8 mouse cellular contexts compared by ENCODE assay signal in genomic region chr1:172205741-172206087, GRCm38 (mm10). TPM values are rescaled to one million over a fixed set of nuclear protein-coding genes. Genes with fewer than 3 reads are reported as not detected.
DNase-seq lines count a peak whose midpoint lies in the region; ATAC-seq and TF ChIP-seq lines count a peak whose summit lies in the region.

No protein-coding gene starts in this region.

- no peaks in the 10 kb centered on the region for H3K36me3 ChIP-seq in heart, embryonic 11.5 days (ENCODE audit: control insufficient read depth, insufficient read depth, low read length)
- peaks cover 6% of the 10 kb centered on the region; the same call in 1 of the 2 replicates for H3K36me3 ChIP-seq in embryonic facial prominence, embryonic 14.5 days (ENCODE audit: control insufficient read depth, insufficient read depth, low read length)
- peaks cover 22% of the 10 kb centered on the region for H3K36me3 ChIP-seq in limb, embryonic 14.5 days (ENCODE audit: control insufficient read depth, insufficient read depth, low read length)
- H3K36me3 ChIP-seq in small intestine, adult 2 months (ENCODE audit: control insufficient read depth, insufficient read depth, low read length), result no peaks in the 10 kb centered on the region

- 11% methylated on average over 3 of the region's 3 CpGs for WGBS in heart, embryonic 11.5 days (ENCODE audit: insufficient replicate concordance)
- 19% methylated on average over 3 of the region's 3 CpGs for WGBS in embryonic facial prominence, embryonic 14.5 days
- WGBS in limb, embryonic 14.5 days, result 15% methylated on average over 3 of the region's 3 CpGs
- WGBS in small intestine, adult 2 months, result 23% methylated on average over 3 of the region's 3 CpGs

- H3K4me2 ChIP-seq in heart, embryonic 11.5 days, result peak overlapping the region; percentile 78
- H3K4me2 ChIP-seq in embryonic facial prominence, embryonic 14.5 days (ENCODE audit: low read depth, low read length), result peak overlapping the region; percentile 76
- peak overlapping the region; percentile 78 for H3K4me2 ChIP-seq in limb, embryonic 14.5 days (replicated peaks; ENCODE audit: low read depth, low read length, severe bottlenecking)

- no peak for DNase-seq in heart, adult 9 months (ENCODE audit: low spot score in 2 of 2)
- DNase-seq in embryonic facial prominence, embryonic 14.5 days (ENCODE audit: low spot score), result no peak
- no peak for DNase-seq in limb, embryonic 14.5 days (ENCODE audit: low spot score)
- DNase-seq in layer of hippocampus, postnatal 36 days, result no peak
- DNase-seq in gastrocnemius, adult 18-20 months (ENCODE audit: low spot score), result no peak

- peaks cover 59% of the 10 kb centered on the region for H3K4me1 ChIP-seq in heart, embryonic 11.5 days (ENCODE audit: control insufficient read depth, insufficient read depth, low read length)
- peaks cover 59% of the 10 kb centered on the region for H3K4me1 ChIP-seq in embryonic facial prominence, embryonic 14.5 days (ENCODE audit: control insufficient read depth, insufficient read depth, low read length)
- peaks cover 52% of the 10 kb centered on the region for H3K4me1 ChIP-seq in limb, embryonic 14.5 days (ENCODE audit: control insufficient read depth, insufficient read depth, low read length)
- H3K4me1 ChIP-seq in small intestine, adult 2 months (ENCODE audit: control insufficient read depth, insufficient read depth, insufficient read length, low read length), result peaks cover 12% of the 10 kb centered on the region

- H3K27me3 ChIP-seq in heart, embryonic 11.5 days (ENCODE audit: control insufficient read depth, insufficient read depth, low read length), result no peaks in the 10 kb centered on the region
- no peaks in the 10 kb centered on the region for H3K27me3 ChIP-seq in embryonic facial prominence, embryonic 14.5 days (replicated peaks; ENCODE audit: control insufficient read depth, insufficient read depth, low read length)
- no peaks in the 10 kb centered on the region for H3K27me3 ChIP-seq in limb, embryonic 14.5 days (ENCODE audit: control insufficient read depth, insufficient read depth, low read length)
- H3K27me3 ChIP-seq in small intestine, adult 2 months (ENCODE audit: control insufficient read depth, insufficient read depth, low read length), result no peaks in the 10 kb centered on the region

- peak overlapping the region; percentile 87 for H3K27ac ChIP-seq in heart, embryonic 11.5 days (ENCODE audit: low read depth, low read length)
- peak overlapping the region; percentile 78 for H3K27ac ChIP-seq in embryonic facial prominence, embryonic 14.5 days (replicated peaks; ENCODE audit: low read depth, low read length)
- H3K27ac ChIP-seq in limb, embryonic 14.5 days (replicated peaks; ENCODE audit: low read depth, low read length), result no peak overlapping the region
- H3K27ac ChIP-seq in small intestine, adult 2 months (ENCODE audit: insufficient read depth, low read depth, low read length), result peak overlapping the region; percentile 54

- peak overlapping the region; percentile 91 for H3K9ac ChIP-seq in heart, embryonic 11.5 days (ENCODE audit: low read depth, low read length)
- peak overlapping the region; percentile 81 for H3K9ac ChIP-seq in embryonic facial prominence, embryonic 14.5 days (ENCODE audit: low read depth, low read length)
- H3K9ac ChIP-seq in limb, embryonic 14.5 days (ENCODE audit: low read depth, low read length, severe bottlenecking), result peak overlapping the region; percentile 78

- no peak for TF ChIP-seq CTCF in small intestine, adult 2 months (IDR thresholded peaks at IDR 0.05; ENCODE audit: extremely low read depth, insufficient read length, insufficient replicate concordance, low read depth, low read length)

- H3K4me3 ChIP-seq in heart, embryonic 11.5 days (ENCODE audit: low read depth, low read length), result peak overlapping the region; percentile 82
- peak overlapping the region; percentile 63 for H3K4me3 ChIP-seq in embryonic facial prominence, embryonic 14.5 days (ENCODE audit: low read depth, low read length)
- peak overlapping the region; percentile 70 for H3K4me3 ChIP-seq in limb, embryonic 14.5 days (replicated peaks; ENCODE audit: low read length)
- H3K4me3 ChIP-seq in small intestine, adult 2 months (ENCODE audit: low read depth, low read length), result peak overlapping the region; percentile 85

- no peaks in the 10 kb centered on the region for H3K9me3 ChIP-seq in heart, embryonic 11.5 days (replicated peaks; ENCODE audit: control insufficient read depth, low read length)
- H3K9me3 ChIP-seq in embryonic facial prominence, embryonic 14.5 days (ENCODE audit: control insufficient read depth, low read length), result no peaks in the 10 kb centered on the region
- H3K9me3 ChIP-seq in limb, embryonic 14.5 days (ENCODE audit: control insufficient read depth, low read length), result no peaks in the 10 kb centered on the region

- TF ChIP-seq POLR2A in limb, embryonic 14.5 days (IDR thresholded peaks at IDR 0.05; ENCODE audit: borderline replicate concordance, extremely low read depth, insufficient read depth, insufficient read length), result no peak
- no peak for TF ChIP-seq POLR2A in small intestine, adult 2 months (IDR thresholded peaks at IDR 0.05; ENCODE audit: low read depth, low read length)

- no peak for ATAC-seq in heart, embryonic 11.5 days (replicated peaks; ENCODE audit: insufficient number of reproducible peaks, low FRiP score, low TSS enrichment)
- peak; percentile 87 for ATAC-seq in CD4-positive, CD25-positive, alpha-beta regulatory T cell, adult 4 months
- ATAC-seq in embryonic facial prominence, embryonic 14.5 days (ENCODE audit: low read depth), result no peak
- no peak for ATAC-seq in limb, embryonic 14.5 days (ENCODE audit: low FRiP score, low read depth)

RNA-seq across cellular contexts. Expression of gene Pea15a, which starts 0.9 kb away (rescaled TPM):
- 121 and 147 TPM in 2 replicates for polyA plus RNA-seq in heart, embryonic 11.5 days (2014; fragmentation: Nextera tagmentation; extraction: Ambion mirVana)
- polyA plus RNA-seq in CD4-positive, CD25-positive, alpha-beta regulatory T cell, adult 4 months (2017; shearing (Covaris generic)), result 10 to 100 TPM; 55.4 to 76.7 TPM
- polyA plus RNA-seq in embryonic facial prominence, embryonic 14.5 days (2014; fragmentation: Nextera tagmentation; extraction: Ambion mirVana), result 149 and 150 TPM in 2 replicates
- 106 and 108 TPM in 2 replicates for polyA plus RNA-seq in limb, embryonic 14.5 days (2012; rRNA removed)
- 119 and 122 TPM in 2 replicates for polyA plus RNA-seq in limb, embryonic 14.5 days (2014; fragmentation: Nextera tagmentation; extraction: Ambion mirVana)
- 11.3 and 12.0 TPM in 2 replicates for polyA plus RNA-seq in small intestine, adult 2 months (2012; rRNA removed)
- 100 to 1,000 TPM; 418 to 426 TPM for total RNA-seq in layer of hippocampus, postnatal 36 days (2021)
- 10 to 100 TPM; 20.2 to 33.2 TPM for total RNA-seq in gastrocnemius, adult 18-20 months (2021)

RNA-seq across cellular contexts. Expression of gene Casq1, which starts 14.0 kb away (rescaled TPM):
- 205 and 230 TPM in 2 replicates for polyA plus RNA-seq in heart, embryonic 11.5 days (2014; fragmentation: Nextera tagmentation; extraction: Ambion mirVana)
- polyA plus RNA-seq in CD4-positive, CD25-positive, alpha-beta regulatory T cell, adult 4 months (2017; shearing (Covaris generic)), result not detected
- 39.4 and 74.3 TPM in 2 replicates for polyA plus RNA-seq in embryonic facial prominence, embryonic 14.5 days (2014; fragmentation: Nextera tagmentation; extraction: Ambion mirVana)
- polyA plus RNA-seq in limb, embryonic 14.5 days (2012; rRNA removed), result 13.3 and 17.8 TPM in 2 replicates
- polyA plus RNA-seq in limb, embryonic 14.5 days (2014; fragmentation: Nextera tagmentation; extraction: Ambion mirVana), result 11.3 and 14.9 TPM in 2 replicates
- 0.18 and 0.32 TPM in 2 replicates for polyA plus RNA-seq in small intestine, adult 2 months (2012; rRNA removed)
- under 1 TPM in 1 of 2 experiments, not detected in 1; 0.87 TPM for total RNA-seq in layer of hippocampus, postnatal 36 days (2021)
- total RNA-seq in gastrocnemius, adult 18-20 months (2021), result 1,000 to 10,000 TPM; 2,670 to 3,214 TPM

RNA-seq across cellular contexts. Expression of gene Atp1a4, which starts 52.5 kb away (rescaled TPM):
- polyA plus RNA-seq in heart, embryonic 11.5 days (2014; fragmentation: Nextera tagmentation; extraction: Ambion mirVana), result 0.31 and 0.35 TPM in 2 replicates
- not detected for polyA plus RNA-seq in CD4-positive, CD25-positive, alpha-beta regulatory T cell, adult 4 months (2017; shearing (Covaris generic))
- 0.05 TPM in 1 of 2 replicates, not detected in the other for polyA plus RNA-seq in embryonic facial prominence, embryonic 14.5 days (2014; fragmentation: Nextera tagmentation; extraction: Ambion mirVana)
- polyA plus RNA-seq in limb, embryonic 14.5 days (2012; rRNA removed), result 0.03 TPM in 1 of 2 replicates, not detected in the other
- not detected in 2 replicates for polyA plus RNA-seq in limb, embryonic 14.5 days (2014; fragmentation: Nextera tagmentation; extraction: Ambion mirVana)
- polyA plus RNA-seq in small intestine, adult 2 months (2012; rRNA removed), result not detected in 2 replicates
- total RNA-seq in layer of hippocampus, postnatal 36 days (2021), result not detected
- total RNA-seq in gastrocnemius, adult 18-20 months (2021), result under 1 TPM; 0.40 to 0.43 TPM

RNA-seq across cellular contexts. Expression of gene Igsf8, which starts 55.7 kb away (rescaled TPM):
- 22.8 and 24.0 TPM in 2 replicates for polyA plus RNA-seq in heart, embryonic 11.5 days (2014; fragmentation: Nextera tagmentation; extraction: Ambion mirVana)
- 1 to 10 TPM; 3.8 to 5.5 TPM for polyA plus RNA-seq in CD4-positive, CD25-positive, alpha-beta regulatory T cell, adult 4 months (2017; shearing (Covaris generic))
- polyA plus RNA-seq in embryonic facial prominence, embryonic 14.5 days (2014; fragmentation: Nextera tagmentation; extraction: Ambion mirVana), result 57.2 and 60.4 TPM in 2 replicates
- 71.4 and 86.4 TPM in 2 replicates for polyA plus RNA-seq in limb, embryonic 14.5 days (2012; rRNA removed)
- polyA plus RNA-seq in limb, embryonic 14.5 days (2014; fragmentation: Nextera tagmentation; extraction: Ambion mirVana), result 49.8 and 50.1 TPM in 2 replicates
- 52.7 and 90.8 TPM in 2 replicates for polyA plus RNA-seq in small intestine, adult 2 months (2012; rRNA removed)
- 100 to 1,000 TPM; 256 to 272 TPM for total RNA-seq in layer of hippocampus, postnatal 36 days (2021)
- total RNA-seq in gastrocnemius, adult 18-20 months (2021), result 10 to 100 TPM in 1 of 2 experiments, 1 to 10 TPM in 1; 7.6 to 10.6 TPM

RNA-seq across cellular contexts. Expression of gene Dcaf8, which starts 57.8 kb away (rescaled TPM):
- 85.4 and 105 TPM in 2 replicates for polyA plus RNA-seq in heart, embryonic 11.5 days (2014; fragmentation: Nextera tagmentation; extraction: Ambion mirVana)
- 100 to 1,000 TPM in 1 of 2 experiments, 10 to 100 TPM in 1; 76.5 to 132 TPM for polyA plus RNA-seq in CD4-positive, CD25-positive, alpha-beta regulatory T cell, adult 4 months (2017; shearing (Covaris generic))
- polyA plus RNA-seq in embryonic facial prominence, embryonic 14.5 days (2014; fragmentation: Nextera tagmentation; extraction: Ambion mirVana), result 102 and 119 TPM in 2 replicates
- 120 TPM in 2 replicates for polyA plus RNA-seq in limb, embryonic 14.5 days (2012; rRNA removed)
- polyA plus RNA-seq in limb, embryonic 14.5 days (2014; fragmentation: Nextera tagmentation; extraction: Ambion mirVana), result 121 and 131 TPM in 2 replicates
- polyA plus RNA-seq in small intestine, adult 2 months (2012; rRNA removed), result 14.6 and 26.7 TPM in 2 replicates
- 100 to 1,000 TPM; 103 to 105 TPM for total RNA-seq in layer of hippocampus, postnatal 36 days (2021)
- total RNA-seq in gastrocnemius, adult 18-20 months (2021), result 100 to 1,000 TPM; 192 to 193 TPM
